Mouse (Mus musculus) heart, adult 10 weeks (tissue): Measurements from ENCODE around the gene Gm3047. TPM values are rescaled to one million over a fixed set of nuclear protein-coding genes. Genes with fewer than 3 reads are reported as not detected.

Experiments
- polyA plus RNA-seq: library from polyadenylated mRNA; stranded (reverse); fragments of 350-450 nt; fragmentation: Illumina TruSeq; extraction: RNeasy Lipid Tissue Mini Kit (QIAGEN cat#74804); gene quantifications from one replicate; pipeline ENCODE4 v1.2.3, GENCODE M21; 2014; ENCODE audit warnings: low read depth, low replicate concordance

Gm3047 gene
- polyA plus RNA-seq = not detected

DNA sequence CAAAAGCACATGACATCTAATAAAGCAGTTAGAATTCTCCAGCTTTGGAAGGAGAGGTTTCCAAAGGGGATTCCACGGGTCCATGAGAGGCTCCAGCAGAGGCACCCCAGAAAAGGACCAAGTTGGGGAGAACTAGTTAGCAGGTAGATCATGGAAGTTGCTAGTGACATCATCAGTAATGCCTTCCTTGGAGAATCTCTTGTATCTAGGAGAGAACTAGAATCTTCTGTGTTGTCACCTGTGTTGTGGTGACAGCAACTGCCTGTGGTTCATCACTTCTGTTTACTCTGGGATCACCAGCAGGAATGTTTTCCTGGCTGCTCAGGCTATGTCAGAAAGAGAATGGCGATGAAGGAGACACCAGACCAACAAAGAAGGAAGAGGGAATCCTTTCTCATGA, at the start of gene Gm3047:
Gene Gm3047, plus strand, starts transcription at position 301 of the 400 bp plus-strand sequence.

Other genes starting within 250 kb of the Gm3047 start
- not detected for gene Gm3149, start 238.1 kb upstream of the Gm3047 start, polyA plus RNA-seq
- not detected for gene 2610042L04Rik, start 220.6 kb upstream of the Gm3047 start, polyA plus RNA-seq
- gene Gm3159, start 157.9 kb upstream of the Gm3047 start, polyA plus RNA-seq = not detected
- not detected for gene Gm3164, start 140.0 kb upstream of the Gm3047 start, polyA plus RNA-seq
- not detected for gene Gm3173, start 124.4 kb upstream of the Gm3047 start, polyA plus RNA-seq
- gene Gm3182, start 73.7 kb upstream of the Gm3047 start, polyA plus RNA-seq = not detected
- not detected for gene Gm8159, start 76.9 kb downstream of the Gm3047 start, polyA plus RNA-seq
- gene Gm3239, start 108.8 kb downstream of the Gm3047 start, polyA plus RNA-seq = not detected
- not detected for gene Gm7876, start 153.8 kb downstream of the Gm3047 start, polyA plus RNA-seq
- not detected for gene Gm3252, start 171.4 kb downstream of the Gm3047 start, polyA plus RNA-seq
- not detected for gene Gm9602, start 220.9 kb downstream of the Gm3047 start, polyA plus RNA-seq